Comparison of ENCODE assay signal across 31 mouse cellular contexts in the genomic region with DNA sequence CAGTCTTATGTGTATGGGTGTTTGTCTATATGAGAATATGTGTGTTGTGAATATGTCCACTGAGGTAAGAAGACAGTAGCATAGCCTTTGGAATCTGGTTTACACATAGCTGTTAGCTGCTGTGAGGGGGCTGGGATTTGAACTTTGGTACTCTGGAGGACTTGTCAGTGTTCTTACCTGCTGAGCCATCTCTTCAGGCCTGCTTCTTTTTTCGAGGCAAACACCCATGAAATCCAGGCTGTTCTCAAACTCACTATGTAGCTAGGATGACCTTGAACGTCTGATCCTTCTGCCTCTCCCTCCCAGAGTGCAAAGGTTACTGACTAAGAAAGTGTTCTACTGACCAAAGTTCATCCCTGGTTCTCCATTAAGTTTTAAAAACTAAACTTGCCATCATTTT. TPM values are rescaled to one million over a fixed set of nuclear protein-coding genes. Genes with fewer than 3 reads are reported as not detected.
DNase-seq lines count a peak whose midpoint lies in the region; ATAC-seq and TF ChIP-seq lines count a peak whose summit lies in the region.
"Had no signal": no experiment of that assay in that cellular context is flagged by ENCODE, and none has a peak within 500 bp of the region (broad histone marks: within the 10 kb centered on the region; RNA-seq: fewer than 3 reads in every experiment).

No protein-coding gene starts in this region.

- H3K4me2 ChIP-seq in kidney, embryonic 14.5 days (replicated peaks; ENCODE audit: low read depth, low read length), result no peak overlapping the region
- 0 out of 2 replicates have a peak overlapping the region, but pooled peaks have one; percentile 18 for H3K4me2 ChIP-seq in liver, embryonic 16.5 days (ENCODE audit: low read depth, low read length)
- H3K4me2 ChIP-seq in liver, embryonic 12.5 days, result no peak overlapping the region
- no peak overlapping the region for H3K4me2 ChIP-seq in kidney, postnatal 0 days (ENCODE audit: low read length)
- H3K4me2 ChIP-seq: heart, embryonic 11.5 days; hindbrain, embryonic 14.5 days; liver, embryonic 13.5 days; lung, embryonic 14.5 days; midbrain, embryonic 11.5 days had no signal

- H3K36me3 ChIP-seq in kidney, embryonic 14.5 days (ENCODE audit: control insufficient read depth, insufficient read depth, low read length), result no peaks in the 10 kb centered on the region
- no peaks in the 10 kb centered on the region for H3K36me3 ChIP-seq in liver, embryonic 16.5 days (ENCODE audit: control insufficient read depth, insufficient read depth)
- H3K36me3 ChIP-seq in liver, embryonic 12.5 days, result no peaks in the 10 kb centered on the region
- H3K36me3 ChIP-seq in kidney, postnatal 0 days (ENCODE audit: insufficient read depth, low read length), result no peaks in the 10 kb centered on the region
- H3K36me3 ChIP-seq: G1E; liver, embryonic 13.5 days had no signal

- WGBS in kidney, embryonic 14.5 days, result 44% methylated on average over 2 of the region's 2 CpGs
- WGBS in liver, embryonic 16.5 days (ENCODE audit: insufficient replicate concordance), result 43% methylated on average over 2 of the region's 2 CpGs
- 43% methylated on average over 2 of the region's 2 CpGs for WGBS in liver, embryonic 12.5 days (ENCODE audit: insufficient replicate concordance)
- WGBS in kidney, postnatal 0 days, result 37% methylated on average over 2 of the region's 2 CpGs

- no peaks in the 10 kb centered on the region for H3K9me3 ChIP-seq in kidney, embryonic 14.5 days (ENCODE audit: control insufficient read depth, low read length)
- no peaks in the 10 kb centered on the region for H3K9me3 ChIP-seq in liver, embryonic 16.5 days (replicated peaks; ENCODE audit: control insufficient read depth, low read length)
- H3K9me3 ChIP-seq in liver, embryonic 12.5 days (replicated peaks), result no peaks in the 10 kb centered on the region
- no peaks in the 10 kb centered on the region for H3K9me3 ChIP-seq in kidney, postnatal 0 days (replicated peaks; ENCODE audit: low read length)
- H3K9me3 ChIP-seq: G1E; liver, embryonic 13.5 days had no signal

- peak; percentile 59 for DNase-seq in kidney, adult 11 months
- no peak for DNase-seq in kidney, postnatal 0 days (ENCODE audit: low spot score)
- peak; percentile 79 for DNase-seq in yolk sac, embryonic 10.5 days (ENCODE audit: low spot score)
- DNase-seq in spleen, adult 18-20 months, result no peak
- no peak for DNase-seq in urinary bladder, postnatal 25 days (ENCODE audit: low spot score)
- DNase-seq: adrenal gland, postnatal 10 days; cerebellum, adult 11 months; cerebellum, adult 9-10 months; cerebellum, postnatal 36 days; gastrocnemius, postnatal 25 days; heart, adult 18-20 months; liver, embryonic 13.5 days; lung, embryonic 14.5 days; lung, postnatal 36 days; right cerebral cortex, postnatal 25 days; thymus, postnatal 4 days had no signal

- H3K27ac ChIP-seq in kidney, embryonic 14.5 days (ENCODE audit: low read depth, low read length), result no peak overlapping the region
- no peak overlapping the region for H3K27ac ChIP-seq in liver, embryonic 16.5 days (ENCODE audit: low read length)
- H3K27ac ChIP-seq in liver, embryonic 12.5 days, result no peak overlapping the region
- H3K27ac ChIP-seq in kidney, postnatal 0 days, result no peak overlapping the region
- H3K27ac ChIP-seq: hindbrain, embryonic 14.5 days; liver, embryonic 13.5 days had no signal

- no peak overlapping the region for H3K4me3 ChIP-seq in kidney, embryonic 14.5 days (ENCODE audit: low read length)
- no peak overlapping the region for H3K4me3 ChIP-seq in liver, embryonic 16.5 days (ENCODE audit: low read depth, low read length)
- no peak overlapping the region for H3K4me3 ChIP-seq in liver, embryonic 12.5 days
- no peak overlapping the region for H3K4me3 ChIP-seq in kidney, postnatal 0 days (replicated peaks; ENCODE audit: low read depth, low read length)
- H3K4me3 ChIP-seq: liver, embryonic 13.5 days had no signal

- H3K27me3 ChIP-seq in kidney, embryonic 14.5 days (ENCODE audit: control insufficient read depth, insufficient read depth, low read length), result no peaks in the 10 kb centered on the region
- H3K27me3 ChIP-seq in liver, embryonic 16.5 days (ENCODE audit: control insufficient read depth, insufficient read depth, low read depth, low read length), result no peaks in the 10 kb centered on the region
- H3K27me3 ChIP-seq in liver, embryonic 12.5 days (replicated peaks), result 0 out of 2 replicates have a peak, but pooled peaks cover 8% of the 10 kb centered on the region
- H3K27me3 ChIP-seq in kidney, postnatal 0 days (ENCODE audit: insufficient read depth, low read length), result no peaks in the 10 kb centered on the region
- H3K27me3 ChIP-seq: liver, embryonic 13.5 days had no signal

- no peak for TF ChIP-seq CTCF in kidney, postnatal 0 days (IDR thresholded peaks at IDR 0.05; ENCODE audit: low read depth)

- no peak overlapping the region for H3K9ac ChIP-seq in kidney, embryonic 14.5 days (ENCODE audit: low read depth, low read length)
- no peak overlapping the region for H3K9ac ChIP-seq in liver, embryonic 16.5 days (ENCODE audit: low read depth, low read length)
- H3K9ac ChIP-seq in liver, embryonic 12.5 days, result no peak overlapping the region
- no peak overlapping the region for H3K9ac ChIP-seq in kidney, postnatal 0 days (ENCODE audit: low read depth, low read length)
- H3K9ac ChIP-seq: hindbrain, embryonic 14.5 days; liver, embryonic 13.5 days; lung, embryonic 14.5 days had no signal

- no peaks in the 10 kb centered on the region for H3K4me1 ChIP-seq in kidney, embryonic 14.5 days (ENCODE audit: control insufficient read depth, insufficient read depth, low read length)
- no peaks in the 10 kb centered on the region; the same call in 1 of the 2 replicates for H3K4me1 ChIP-seq in liver, embryonic 16.5 days (ENCODE audit: control insufficient read depth, low read depth, low read length)
- peaks cover 13% of the 10 kb centered on the region for H3K4me1 ChIP-seq in liver, embryonic 12.5 days
- no peaks in the 10 kb centered on the region for H3K4me1 ChIP-seq in kidney, postnatal 0 days (replicated peaks; ENCODE audit: insufficient read depth, low read length)

- ATAC-seq in kidney, embryonic 14.5 days (ENCODE audit: low FRiP score, low TSS enrichment), result no peak
- ATAC-seq in liver, embryonic 16.5 days (ENCODE audit: low read depth), result no peak
- no peak for ATAC-seq in liver, embryonic 12.5 days
- ATAC-seq in kidney, postnatal 0 days (replicated peaks; ENCODE audit: low FRiP score, low read depth), result 0 out of 2 replicates have a peak, but pooled peaks have one; percentile 23
- ATAC-seq: forebrain, embryonic 14.5 days; midbrain, embryonic 16.5 days had no signal

RNA-seq across cellular contexts. Expression of gene Ugt1a6b, which starts 2.6 kb away (rescaled TPM):
- polyA plus RNA-seq in kidney, embryonic 14.5 days (2014; fragmentation: Nextera tagmentation; extraction: Ambion mirVana), result 0.11 TPM in 1 of 2 replicates, not detected in the other
- polyA plus RNA-seq in liver, embryonic 16.5 days (2015; fragmentation: Nextera tagmentation; extraction: Ambion mirVana), result 18.7 and 20.1 TPM in 2 replicates
- 0.42 and 0.67 TPM in 2 replicates for polyA plus RNA-seq in liver, embryonic 12.5 days (2016; fragmentation: Nextera tagmentation; extraction: Ambion mirVana)
- 0.55 and 0.65 TPM in 2 replicates for polyA plus RNA-seq in kidney, postnatal 0 days (2015; fragmentation: Nextera tagmentation; extraction: Ambion mirVana)
- polyA plus RNA-seq: embryonic facial prominence, embryonic 11.5 days; G1E; heart, embryonic 11.5 days; heart, postnatal 0 days; limb, embryonic 11.5 days; lung, embryonic 14.5 days; midbrain, embryonic 11.5 days; neural tube, embryonic 11.5 days; thymus, postnatal 0 days had no signal

RNA-seq across cellular contexts. Expression of gene Ugt1a7c, which starts 10.8 kb away (rescaled TPM):
- polyA plus RNA-seq in kidney, embryonic 14.5 days (2014; fragmentation: Nextera tagmentation; extraction: Ambion mirVana), result 4.6 and 6.1 TPM in 2 replicates
- 3.0 TPM in 2 replicates for polyA plus RNA-seq in liver, embryonic 16.5 days (2015; fragmentation: Nextera tagmentation; extraction: Ambion mirVana)
- 1.1 and 1.2 TPM in 2 replicates for polyA plus RNA-seq in liver, embryonic 12.5 days (2016; fragmentation: Nextera tagmentation; extraction: Ambion mirVana)
- polyA plus RNA-seq in kidney, postnatal 0 days (2015; fragmentation: Nextera tagmentation; extraction: Ambion mirVana), result 10.7 and 12.1 TPM in 2 replicates

RNA-seq across cellular contexts. Expression of gene Ugt1a8, which starts 18.0 kb away (rescaled TPM):
- not detected in 2 replicates for polyA plus RNA-seq in kidney, embryonic 14.5 days (2014; fragmentation: Nextera tagmentation; extraction: Ambion mirVana)
- polyA plus RNA-seq in liver, embryonic 16.5 days (2015; fragmentation: Nextera tagmentation; extraction: Ambion mirVana), result not detected in 2 replicates
- not detected in 2 replicates for polyA plus RNA-seq in liver, embryonic 12.5 days (2016; fragmentation: Nextera tagmentation; extraction: Ambion mirVana)
- 0.05 TPM in 1 of 2 replicates, not detected in the other for polyA plus RNA-seq in kidney, postnatal 0 days (2015; fragmentation: Nextera tagmentation; extraction: Ambion mirVana)
- polyA plus RNA-seq: embryonic facial prominence, embryonic 11.5 days; forebrain, embryonic 14.5 days; G1E; heart, embryonic 11.5 days; heart, postnatal 0 days; hindbrain, embryonic 14.5 days; limb, embryonic 11.5 days; liver, embryonic 13.5 days; lung, embryonic 14.5 days; midbrain, embryonic 11.5 days; midbrain, embryonic 16.5 days; neural tube, embryonic 11.5 days; spleen, adult 2 months; thymus, postnatal 0 days had no signal

RNA-seq across cellular contexts. Expression of gene Ugt1a6a, which starts 29.0 kb away (rescaled TPM):
- polyA plus RNA-seq in kidney, embryonic 14.5 days (2014; fragmentation: Nextera tagmentation; extraction: Ambion mirVana), result 1.3 and 1.9 TPM in 2 replicates
- polyA plus RNA-seq in liver, embryonic 16.5 days (2015; fragmentation: Nextera tagmentation; extraction: Ambion mirVana), result 21.1 and 21.8 TPM in 2 replicates
- polyA plus RNA-seq in liver, embryonic 12.5 days (2016; fragmentation: Nextera tagmentation; extraction: Ambion mirVana), result 1.3 and 2.1 TPM in 2 replicates
- polyA plus RNA-seq in kidney, postnatal 0 days (2015; fragmentation: Nextera tagmentation; extraction: Ambion mirVana), result 8.2 and 9.3 TPM in 2 replicates
- polyA plus RNA-seq: G1E; heart, embryonic 11.5 days; midbrain, embryonic 11.5 days; neural tube, embryonic 11.5 days had no signal

RNA-seq across cellular contexts. Expression of gene Ugt1a9, which starts 35.1 kb away (rescaled TPM):
- polyA plus RNA-seq in kidney, embryonic 14.5 days (2014; fragmentation: Nextera tagmentation; extraction: Ambion mirVana), result 1.5 and 2.5 TPM in 2 replicates
- 0.11 and 0.44 TPM in 2 replicates for polyA plus RNA-seq in liver, embryonic 16.5 days (2015; fragmentation: Nextera tagmentation; extraction: Ambion mirVana)
- 0.10 and 0.14 TPM in 2 replicates for polyA plus RNA-seq in liver, embryonic 12.5 days (2016; fragmentation: Nextera tagmentation; extraction: Ambion mirVana)
- 8.4 and 9.3 TPM in 2 replicates for polyA plus RNA-seq in kidney, postnatal 0 days (2015; fragmentation: Nextera tagmentation; extraction: Ambion mirVana)
- polyA plus RNA-seq: embryonic facial prominence, embryonic 11.5 days; forebrain, embryonic 14.5 days; G1E; heart, embryonic 11.5 days; heart, postnatal 0 days; hindbrain, embryonic 14.5 days; limb, embryonic 11.5 days; lung, embryonic 14.5 days; midbrain, embryonic 11.5 days; midbrain, embryonic 16.5 days; neural tube, embryonic 11.5 days; spleen, adult 2 months; thymus, postnatal 0 days had no signal

Comparison
In these comparisons a context has a peak if more than half of its experiments do, and no peak if none do; other contexts are left out.
1. DNase-seq: peak in kidney, adult 11 months (single experiment) and yolk sac, embryonic 10.5 days (single experiment); none in kidney, postnatal 0 days (single experiment), spleen, adult 18-20 months (0 of 2) and urinary bladder, postnatal 25 days (single experiment).
2. RNA of gene Ugt1a6b, which starts 2.6 kb away (polyA plus RNA-seq): 18.7 to 20.1 TPM in liver, embryonic 16.5 days; 0.42 to 0.67 TPM in liver, embryonic 12.5 days, 0.55 to 0.65 TPM in kidney, postnatal 0 days and 0.11 TPM in kidney, embryonic 14.5 days; every median in the first group is over 10 times any median in the second.